Mouse (Mus musculus): ENCODE data around the gene Zfp91.

Zfp91 gene

GRCm38 (mm10) chr19:12795511-12796327 lies at the start of gene Zfp91, which contains the start of gene Lpxn:
TSS of gene Zfp91 (minus strand) at chr19:12796126.
TSS of gene Lpxn (plus strand) at chr19:12796193.
- DNase-seq (ENCODE audit: low spot score) = peak; percentile 98

GRCm38 (mm10) chr19:12838507-12838906 lies 42.6 kb upstream of the Zfp91 start:
- no peak for DNase-seq (ENCODE audit: low spot score)

GRCm38 (mm10) chr19:12833625-12834024 lies 37.7 kb upstream of the Zfp91 start:
- DNase-seq (ENCODE audit: low spot score) = peak; percentile 26

- no peak for DNase-seq (ENCODE audit: low spot score)
These were observed 35.6 kb upstream of the Zfp91 start for GRCm38 (mm10) chr19:12831559-12831958.

GRCm38 (mm10) chr19:12830823-12831430 lies 35.0 kb upstream of the Zfp91 start:
- no peak for DNase-seq (ENCODE audit: low spot score)

- DNase-seq (ENCODE audit: low spot score) = no peak
These were observed 28.6 kb upstream of the Zfp91 start for GRCm38 (mm10) chr19:12824549-12824948.

- DNase-seq (ENCODE audit: low spot score) = no peak
These were observed 24.5 kb upstream of the Zfp91 start for GRCm38 (mm10) chr19:12820383-12820782.

- DNase-seq (ENCODE audit: low spot score) = no peak
These were observed 22.6 kb upstream of the Zfp91 start for GRCm38 (mm10) chr19:12818507-12818906.

GRCm38 (mm10) chr19:12813883-12814282 lies 18.0 kb upstream of the Zfp91 start:
- DNase-seq (ENCODE audit: low spot score) = no peak

GRCm38 (mm10) chr19:12812644-12813364 lies 16.9 kb upstream of the Zfp91 start:
- DNase-seq (ENCODE audit: low spot score) = no peak

GRCm38 (mm10) chr19:12806214-12806613 lies 10.3 kb upstream of the Zfp91 start:
- no peak for DNase-seq (ENCODE audit: low spot score)

GRCm38 (mm10) chr19:12805730-12806129 lies 9.8 kb upstream of the Zfp91 start:
- no peak for DNase-seq (ENCODE audit: low spot score)

- DNase-seq (ENCODE audit: low spot score) = no peak
These were observed 8.3 kb upstream of the Zfp91 start for GRCm38 (mm10) chr19:12804237-12804636.

- no peak for DNase-seq (ENCODE audit: low spot score)
These were observed 6.9 kb upstream of the Zfp91 start for GRCm38 (mm10) chr19:12802830-12803229.

- peak; percentile 32 for DNase-seq (ENCODE audit: low spot score)
These were observed 5.1 kb upstream of the Zfp91 start for GRCm38 (mm10) chr19:12801046-12801445.

GRCm38 (mm10) chr19:12800621-12801020 lies 4.7 kb upstream of the Zfp91 start:
- no peak for DNase-seq (ENCODE audit: low spot score)

GRCm38 (mm10) chr19:12799081-12799480 lies 3.2 kb upstream of the Zfp91 start:
- DNase-seq (ENCODE audit: low spot score) = no peak

GRCm38 (mm10) chr19:12798404-12798803 lies 2.5 kb upstream of the Zfp91 start:
- DNase-seq (ENCODE audit: low spot score) = peak; percentile 39

GRCm38 (mm10) chr19:12797071-12797470 lies 1.1 kb upstream of the Zfp91 start:
- peak; percentile 29 for DNase-seq (ENCODE audit: low spot score)

GRCm38 (mm10) chr19:12796328-12796931 lies 504 bp upstream of the Zfp91 start:
- DNase-seq (ENCODE audit: low spot score) = peak; percentile 75

- no peak for DNase-seq (ENCODE audit: low spot score)
These were observed 816 bp downstream of the Zfp91 start for GRCm38 (mm10) chr19:12795110-12795509.
